Mouse (Mus musculus): ENCODE measurements around the gene Gm20388. TPM values are rescaled to one million over a fixed set of nuclear protein-coding genes. Genes with fewer than 3 reads are reported as not detected.
A peak's percentile ranks its signal among the peaks of the same experiment; 100 is the strongest.
"Not testable (repeated sequence)": the region's sequence is repeated elsewhere in the genome, so short reads cannot be mapped to it uniquely, and the experiment has no call there.

Gm20388 gene
- total RNA-seq, 2 experiments from 2014 or later = 18.6 TPM; not detected in 1

DNA sequence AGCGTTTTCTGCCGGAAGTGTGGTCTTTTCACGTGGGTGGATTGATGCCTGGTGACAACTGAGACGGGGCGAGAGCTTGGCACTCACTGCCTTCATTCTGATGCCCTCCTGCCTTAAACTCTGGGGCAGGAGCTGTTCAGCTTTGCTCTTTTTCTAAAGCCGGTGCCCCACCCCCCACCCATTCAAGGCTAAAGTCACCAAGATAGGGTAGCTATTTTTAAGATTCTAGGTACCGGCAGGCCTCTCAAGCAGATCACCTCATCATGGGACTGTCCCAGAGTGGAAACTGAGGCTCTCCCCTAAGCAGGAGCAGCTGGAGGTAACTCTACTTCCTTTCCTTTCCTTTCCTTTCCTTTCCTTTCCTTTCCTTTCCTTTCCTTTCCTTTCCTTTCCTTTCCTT is 4260.0 kb downstream of the Gm20388 start:
- intact Hi-C loops (cut with DNase I) = no loop called here
- DNase-seq (ENCODE audit: low spot score in 2 of 2) = no peak

DNA sequence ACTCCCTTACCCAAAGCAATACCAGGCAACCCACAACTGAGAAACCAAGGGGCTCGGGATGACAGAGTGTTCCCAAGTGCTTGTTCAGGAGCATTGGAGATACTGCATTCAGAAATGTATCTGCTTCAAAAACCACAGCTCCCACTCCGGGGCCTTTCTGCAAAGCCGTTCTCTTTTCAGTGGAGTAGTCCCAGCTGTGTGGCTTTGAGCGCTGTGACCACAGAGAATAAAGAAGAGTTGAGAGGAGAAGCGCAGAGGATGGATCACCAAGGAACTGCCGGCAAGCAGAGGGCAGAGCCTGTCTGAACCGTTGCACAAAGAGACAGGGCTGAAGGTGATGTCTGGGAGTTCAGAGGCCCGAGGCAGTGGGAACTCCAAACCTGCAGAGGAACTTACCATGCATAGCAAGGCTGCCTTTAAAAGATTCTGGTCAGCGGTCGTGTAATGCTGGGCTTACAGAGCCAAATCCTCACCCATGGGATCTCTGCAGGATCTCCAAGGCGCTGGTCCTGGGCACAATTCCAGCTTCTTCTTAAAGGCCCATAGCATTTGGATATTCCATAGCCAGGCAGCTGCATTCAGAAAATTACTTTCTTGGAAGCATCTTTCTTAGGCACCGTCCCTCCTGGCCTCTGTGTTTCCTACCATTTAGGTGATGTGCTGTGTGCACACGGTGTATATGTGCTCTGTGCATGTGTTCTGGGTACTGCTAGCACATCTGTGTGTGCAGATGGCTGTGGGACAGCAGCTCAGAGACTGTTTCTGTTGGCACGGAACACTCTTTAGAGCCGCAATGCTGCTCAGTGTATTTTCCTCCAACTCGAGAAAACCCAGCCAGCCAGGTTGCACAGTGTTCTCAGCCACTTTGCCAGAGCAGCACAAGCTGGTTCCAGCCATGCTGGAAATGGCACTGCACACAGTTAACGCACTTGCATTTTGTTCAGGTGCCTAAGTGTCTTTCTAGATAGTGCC is 4261.2 kb downstream of the Gm20388 start:
- DNase-seq (ENCODE audit: low spot score in 2 of 2) = peak in 1 of 2 experiments; percentile 54
- intact Hi-C loops (cut with DNase I) = no loop called here

DNA sequence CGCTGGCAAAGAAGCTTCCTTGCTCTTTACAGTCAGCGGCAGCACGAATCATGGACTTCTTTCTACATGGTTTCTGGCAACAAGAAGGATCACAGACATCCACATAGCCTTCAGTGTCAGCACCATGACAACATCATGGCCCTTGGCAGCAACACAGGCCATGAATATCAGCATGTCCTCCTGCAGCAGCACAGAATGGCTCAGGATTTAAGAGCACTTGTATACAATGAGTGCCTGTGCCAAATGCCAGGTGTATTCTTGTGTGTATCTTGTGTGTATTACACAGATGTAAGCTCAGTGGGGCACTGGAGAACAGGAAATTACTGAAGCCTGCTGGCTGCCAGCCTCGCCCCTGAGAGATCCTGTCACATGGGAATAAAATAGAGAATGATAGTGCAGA is 4263.0 kb downstream of the Gm20388 start:
- intact Hi-C loops (cut with DNase I) = no loop called here
- no peak for DNase-seq (ENCODE audit: low spot score in 2 of 2)

DNA sequence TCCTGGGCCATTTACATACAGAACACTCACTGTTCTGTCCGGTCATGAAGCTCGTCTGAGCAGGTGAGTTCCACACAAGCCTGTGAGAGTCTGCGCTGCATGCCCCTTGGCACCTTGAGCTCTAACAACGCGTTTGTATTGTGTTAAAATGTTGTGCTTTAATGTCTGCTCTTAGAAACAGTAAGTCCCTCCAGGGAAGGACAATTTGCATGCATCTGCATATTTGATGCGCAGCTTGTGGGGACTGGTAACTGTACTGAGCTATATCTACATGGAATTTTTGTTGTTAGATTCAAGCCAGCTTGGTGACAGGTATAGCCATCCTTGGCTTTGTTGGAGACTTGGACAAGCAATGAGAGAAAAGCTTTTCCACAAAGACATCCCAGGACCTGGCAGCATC is 4265.5 kb downstream of the Gm20388 start:
- intact Hi-C loops (cut with DNase I) = no loop called here

DNA sequence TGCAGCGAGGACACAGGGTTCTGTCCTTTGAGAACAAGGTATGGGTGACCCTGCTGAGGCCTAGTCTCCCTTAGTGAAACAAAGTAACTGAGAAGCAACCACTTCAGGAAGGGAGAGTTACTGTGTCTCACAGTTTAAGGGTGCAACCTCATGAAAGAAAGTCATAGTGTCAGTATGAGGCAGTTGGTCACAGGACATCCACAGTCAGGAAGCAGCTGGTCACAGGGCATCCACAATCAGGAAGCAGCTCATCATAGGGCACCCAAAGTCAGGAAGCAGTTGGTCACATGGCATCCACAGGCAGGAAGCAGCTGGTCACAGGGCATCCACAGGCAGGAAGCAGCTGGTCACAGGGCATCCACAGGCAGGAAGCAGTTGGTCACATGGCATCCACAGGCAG is 4266.5 kb downstream of the Gm20388 start:
- DNase-seq (ENCODE audit: low spot score in 2 of 2); intact Hi-C loops (cut with DNase I): not testable (repeated sequence)

More for the DNA sequence above, 4265.5 kb downstream of the Gm20388 start:
- DNase-seq (ENCODE audit: low spot score in 2 of 2) = no peak

DNA sequence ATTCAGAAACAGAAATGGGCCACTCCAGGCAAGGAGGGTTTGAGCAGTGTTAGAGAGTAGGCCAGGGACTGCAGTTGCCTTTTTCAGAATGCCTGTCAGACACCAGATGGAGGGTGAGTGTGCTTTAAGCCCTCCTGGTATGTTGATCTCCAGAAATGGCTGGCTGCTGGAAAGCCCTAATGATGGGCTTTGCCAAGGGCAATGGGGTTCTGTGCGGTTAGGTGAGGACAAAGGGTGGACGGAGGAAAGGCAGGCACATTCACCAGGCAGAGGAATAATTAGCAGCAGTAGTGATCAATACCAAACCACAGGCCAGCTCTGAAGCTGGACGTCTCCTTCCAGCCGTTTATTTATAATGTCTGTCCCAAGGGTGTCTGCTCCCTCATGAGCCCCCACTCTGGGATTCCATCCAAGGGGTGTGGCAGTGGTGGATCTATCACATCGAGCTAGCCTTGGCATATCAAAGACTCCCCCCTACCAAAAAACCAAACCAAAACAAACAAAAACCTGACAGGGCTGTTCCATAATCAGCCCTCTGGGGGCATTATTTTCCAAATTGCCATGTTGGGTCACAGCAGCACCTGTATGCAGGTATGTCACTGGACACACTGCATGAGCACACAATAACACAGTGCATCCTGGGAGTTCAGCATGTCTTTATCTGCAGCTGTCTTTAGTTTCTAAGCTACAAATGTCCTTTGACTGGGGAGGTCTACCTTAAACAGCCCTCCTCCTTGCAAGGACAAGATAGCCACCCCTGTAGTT is 4270.2 kb downstream of the Gm20388 start:
- intact Hi-C loops (cut with DNase I) = loop anchor here (5.0 kb wide), 1 partner anchor 99 kb away; no protein-coding TSS in a partner anchor
- no peak for DNase-seq (ENCODE audit: low spot score in 2 of 2)

DNA sequence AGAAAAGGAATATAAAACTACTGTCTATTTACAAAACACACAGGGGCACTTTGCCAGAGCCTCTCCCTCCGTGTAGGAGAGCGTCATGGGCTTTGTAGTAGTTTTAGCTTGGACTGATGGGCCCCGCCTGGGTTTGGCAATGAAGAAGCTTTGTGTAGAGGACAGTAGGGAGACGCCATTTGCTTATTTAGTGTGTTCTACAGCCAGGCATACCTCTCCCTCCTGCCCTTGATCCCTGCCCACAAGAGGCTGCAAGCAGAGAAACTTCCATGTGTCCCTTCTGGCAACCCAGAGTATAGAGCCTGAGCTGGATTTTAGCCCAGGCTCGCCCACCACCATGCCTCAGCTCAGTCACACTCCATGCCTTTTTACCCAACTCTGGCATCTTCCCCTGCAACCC is 4271.1 kb downstream of the Gm20388 start:
- intact Hi-C loops (cut with DNase I) = loop anchor here (5.0 kb wide), 1 partner anchor 99 kb away; no protein-coding TSS in a partner anchor

DNA sequence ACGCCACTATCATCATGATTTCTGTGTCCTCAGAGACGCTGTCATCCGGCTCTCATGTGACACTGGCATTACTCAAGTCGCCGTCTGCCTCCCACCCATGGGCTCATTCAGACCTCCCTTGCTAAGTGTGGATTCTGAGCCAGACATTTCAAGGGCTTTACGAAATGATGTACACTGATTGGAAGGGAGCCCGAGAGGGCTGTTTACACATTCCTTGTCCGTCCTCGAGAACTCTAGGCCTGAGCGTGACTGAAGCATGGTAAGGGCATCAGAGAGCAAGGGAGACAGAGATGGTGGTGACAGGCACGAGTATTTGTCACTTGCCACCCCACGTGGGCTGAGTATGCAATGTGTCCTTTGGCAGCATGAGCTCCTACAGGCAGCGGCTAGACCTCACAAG is 4271.6 kb downstream of the Gm20388 start:
- intact Hi-C loops (cut with DNase I) = loop anchor here (5.0 kb wide), 1 partner anchor 100 kb away; no protein-coding TSS in a partner anchor
- peak in 1 of 2 experiments; percentile 83 for DNase-seq (ENCODE audit: low spot score in 2 of 2)

More for the DNA sequence above, 4271.1 kb downstream of the Gm20388 start:
- no peak for DNase-seq (ENCODE audit: low spot score in 2 of 2)

DNA sequence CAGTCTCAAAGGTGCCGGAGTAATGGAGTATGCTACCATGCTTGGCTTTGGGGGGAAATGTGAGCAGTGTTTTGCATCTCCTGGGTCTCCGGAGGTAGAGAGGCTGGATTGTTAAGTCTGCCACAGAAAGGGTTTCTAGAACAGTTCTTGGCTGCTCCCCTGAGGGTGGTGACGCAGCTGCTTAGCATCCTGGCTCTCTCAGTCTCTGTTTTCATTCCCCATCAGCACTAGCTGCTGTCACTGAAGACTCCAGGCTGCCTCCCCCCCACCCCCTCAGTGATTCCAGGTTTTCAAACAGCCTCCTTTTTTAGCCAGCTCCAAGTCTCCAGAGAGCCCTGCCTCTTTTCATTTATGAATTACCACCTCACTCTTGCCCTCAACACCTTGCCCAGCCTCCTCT is 4273.4 kb downstream of the Gm20388 start:
- intact Hi-C loops (cut with DNase I) = loop anchor here (5.0 kb wide), 1 partner anchor 102 kb away; no protein-coding TSS in a partner anchor
- peak in 1 of 2 experiments; percentile 79 for DNase-seq (ENCODE audit: low spot score in 2 of 2)

DNA sequence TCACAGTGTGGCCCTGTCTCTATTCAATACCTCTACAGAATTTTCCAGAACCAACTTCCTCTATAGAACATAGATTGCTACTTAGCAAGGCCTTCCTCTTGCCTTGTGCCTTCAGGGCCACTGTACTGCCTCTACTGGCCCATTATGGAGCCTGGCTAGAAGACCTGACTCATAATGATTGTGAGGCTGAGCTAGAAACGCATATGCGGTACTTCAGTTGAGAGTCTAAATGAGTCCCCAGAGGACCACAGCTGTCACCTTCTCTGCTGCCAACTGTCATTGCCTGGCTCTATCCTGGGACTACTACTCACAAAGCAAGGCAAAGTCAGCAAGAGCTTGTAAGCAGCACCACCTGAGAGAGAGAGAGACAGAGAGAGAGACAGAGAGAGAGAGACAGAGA is 4273.9 kb downstream of the Gm20388 start:
- intact Hi-C loops (cut with DNase I) = loop anchor here (5.0 kb wide), 1 partner anchor 102 kb away; no protein-coding TSS in a partner anchor

DNA sequence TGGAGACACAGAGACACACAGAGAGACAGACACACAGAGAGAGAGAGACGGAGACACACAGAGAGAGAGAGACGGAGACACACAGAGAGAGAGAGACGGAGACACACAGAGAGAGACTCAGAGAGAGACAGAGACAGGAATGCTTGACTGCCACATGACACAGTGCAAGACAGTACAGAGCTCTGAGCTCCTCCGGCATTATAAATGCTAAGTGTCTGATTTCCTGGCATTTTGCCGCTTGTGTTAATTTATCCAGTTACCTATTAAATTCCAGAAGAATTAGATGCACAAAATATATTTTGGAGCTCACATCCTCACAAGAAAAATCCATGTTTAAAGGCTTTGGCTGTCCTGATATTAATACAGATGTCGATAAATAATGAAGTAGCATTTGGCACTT is 4274.4 kb downstream of the Gm20388 start:
- intact Hi-C loops (cut with DNase I) = no loop called here

More for the DNA sequence above, 4273.9 kb downstream of the Gm20388 start:
- DNase-seq (ENCODE audit: low spot score in 2 of 2) = no peak

DNA sequence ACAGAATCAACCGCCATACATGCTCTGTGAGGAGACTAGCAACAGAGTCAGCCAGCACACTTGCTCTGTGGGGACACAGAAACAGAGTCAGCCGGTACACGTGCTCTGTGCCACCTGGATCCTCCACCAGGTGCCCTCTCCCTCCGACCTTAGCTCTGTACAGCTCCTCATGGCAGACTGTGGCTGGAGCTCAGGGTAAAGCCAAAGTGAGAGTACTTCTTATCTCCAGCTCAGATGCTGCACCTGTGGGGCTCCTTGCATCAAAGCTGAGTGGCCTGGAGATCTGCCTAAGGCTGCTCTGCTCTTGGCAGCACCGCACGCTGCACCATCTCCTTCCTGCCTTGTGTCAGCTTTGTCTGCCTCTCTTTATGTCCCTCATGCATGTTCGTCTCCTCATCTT is 4279.7 kb downstream of the Gm20388 start:
- intact Hi-C loops (cut with DNase I) = no loop called here
- DNase-seq (ENCODE audit: low spot score in 2 of 2) = no peak

More for the DNA sequence above, 4274.4 kb downstream of the Gm20388 start:
- no peak for DNase-seq (ENCODE audit: low spot score in 2 of 2)

DNA sequence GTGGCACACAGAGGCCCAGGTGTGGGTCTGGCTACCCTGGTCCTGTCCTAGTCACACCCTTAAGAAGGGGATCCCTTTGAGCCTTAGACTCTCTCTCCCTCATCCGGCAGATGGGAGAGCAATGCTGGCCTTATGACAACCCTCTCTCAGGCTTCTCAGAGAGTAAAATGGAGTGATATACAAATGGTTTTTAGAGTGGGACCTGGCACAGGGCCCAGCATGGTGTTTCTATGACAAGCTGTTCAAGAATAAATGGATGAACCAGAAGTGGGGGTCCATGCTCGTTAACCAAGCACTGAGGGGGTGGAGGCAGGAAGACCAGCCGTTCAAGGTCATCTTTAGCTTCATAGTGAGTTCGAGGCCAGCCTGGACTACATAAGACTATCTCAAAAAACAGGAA is 4281.6 kb downstream of the Gm20388 start:
- no peak for DNase-seq (ENCODE audit: low spot score in 2 of 2)
- intact Hi-C loops (cut with DNase I) = no loop called here

DNA sequence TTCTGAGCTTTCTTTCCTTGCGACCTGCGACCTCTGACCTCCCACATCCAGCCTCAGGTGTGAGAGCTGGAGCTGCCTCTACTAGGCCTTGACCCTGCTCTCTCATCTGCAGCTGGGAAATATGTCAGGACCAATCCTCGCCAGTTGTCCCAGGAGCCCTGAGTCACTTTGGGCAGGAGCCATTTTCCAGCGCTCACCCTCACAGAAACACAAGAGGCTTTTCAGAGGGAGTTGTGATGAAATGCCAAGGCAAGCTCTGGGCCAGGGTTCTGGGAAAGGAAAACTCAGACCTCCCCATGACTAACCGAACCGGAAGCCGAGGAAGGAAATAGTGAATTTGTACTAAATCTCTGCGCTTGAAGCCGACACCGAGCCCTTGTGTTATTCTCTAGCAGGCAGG is 4282.3 kb downstream of the Gm20388 start:
- intact Hi-C loops (cut with DNase I) = no loop called here
- peak in 1 of 2 experiments; percentile 57 for DNase-seq (ENCODE audit: low spot score in 2 of 2)

DNA sequence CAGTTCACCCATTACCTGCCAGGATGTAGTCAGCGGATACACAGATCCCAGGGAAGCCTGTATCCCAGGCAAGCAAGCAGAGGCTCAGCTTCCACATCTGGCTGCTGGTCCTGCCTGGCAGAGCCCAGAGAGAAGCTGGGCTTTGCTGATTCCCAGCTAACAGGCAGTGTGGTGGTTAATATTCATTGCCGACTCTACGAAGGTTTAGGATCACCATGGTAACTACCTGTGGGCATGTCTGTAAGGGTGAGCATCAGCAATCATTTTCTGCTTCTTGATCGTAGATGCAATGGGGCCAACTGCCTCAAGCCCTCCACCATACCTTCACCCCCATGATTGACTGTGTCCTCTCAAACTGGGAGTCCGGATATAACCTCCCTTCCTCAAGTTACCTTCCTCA is 4283.4 kb downstream of the Gm20388 start:
- intact Hi-C loops (cut with DNase I) = no loop called here
- no peak for DNase-seq (ENCODE audit: low spot score in 2 of 2)

DNA sequence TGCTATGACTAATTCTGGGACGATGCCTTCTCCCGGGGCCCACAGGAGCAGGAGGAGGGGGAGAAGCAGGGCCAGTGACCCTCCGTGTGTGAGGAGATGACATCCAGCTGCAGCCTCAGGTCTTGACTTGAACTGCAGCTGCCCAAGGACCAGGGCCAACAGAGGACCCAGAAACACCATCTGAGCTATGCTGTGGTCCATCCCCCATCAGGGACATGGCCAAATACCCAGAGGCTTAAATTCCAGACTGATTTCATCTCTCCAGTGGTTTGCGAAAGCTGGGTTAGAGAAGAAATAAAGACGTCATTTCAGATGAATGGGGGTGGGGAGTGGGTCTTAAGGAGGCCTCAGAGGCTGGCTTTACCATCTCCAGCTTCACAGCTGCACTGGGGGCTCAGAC is 4285.6 kb downstream of the Gm20388 start:
- intact Hi-C loops (cut with DNase I) = no loop called here

DNA sequence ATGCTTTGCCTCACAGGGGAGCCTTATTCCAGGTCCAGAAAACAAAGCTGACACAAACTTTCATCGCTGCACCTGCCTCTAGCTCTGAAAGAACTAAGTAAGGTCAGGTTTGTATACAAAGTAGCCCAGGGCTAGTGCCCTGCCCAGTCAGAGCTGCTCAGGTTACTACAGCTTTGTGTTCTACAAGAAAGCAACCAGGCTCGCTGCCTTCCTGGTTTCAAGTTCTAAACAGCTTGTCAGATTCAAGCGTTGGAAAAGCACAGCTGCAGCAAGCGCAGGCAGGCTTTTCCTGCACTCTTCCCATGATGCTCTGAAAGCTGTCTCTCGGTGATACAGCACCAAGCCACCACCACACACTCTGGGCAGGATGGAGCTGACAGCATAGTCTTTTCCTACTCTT is 4286.2 kb downstream of the Gm20388 start:
- intact Hi-C loops (cut with DNase I) = no loop called here
- peak in 1 of 2 experiments; percentile 26 for DNase-seq (ENCODE audit: low spot score in 2 of 2)

More for the DNA sequence above, 4285.6 kb downstream of the Gm20388 start:
- no peak for DNase-seq (ENCODE audit: low spot score in 2 of 2)

DNA sequence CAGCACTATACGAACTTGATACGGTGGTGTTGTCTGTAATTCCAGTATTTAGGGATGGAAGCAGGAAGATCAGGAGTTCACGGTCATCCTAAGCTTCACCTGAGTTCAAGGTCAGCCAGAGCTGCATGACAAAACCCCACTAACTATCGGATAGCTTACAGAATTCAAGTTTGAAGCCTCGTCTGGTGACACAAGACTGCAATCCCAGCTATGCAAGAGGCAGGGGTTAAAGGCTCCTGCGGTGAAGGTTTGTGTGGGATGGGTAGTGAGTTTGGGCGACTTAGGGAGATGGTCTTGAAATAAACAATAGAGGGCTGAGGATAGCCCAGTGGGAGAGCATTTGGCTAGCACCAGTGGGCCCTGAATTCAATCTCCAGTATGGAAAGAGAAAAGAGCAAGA is 4287.6 kb downstream of the Gm20388 start:
- intact Hi-C loops (cut with DNase I) = no loop called here
- DNase-seq (ENCODE audit: low spot score in 2 of 2) = no peak

DNA sequence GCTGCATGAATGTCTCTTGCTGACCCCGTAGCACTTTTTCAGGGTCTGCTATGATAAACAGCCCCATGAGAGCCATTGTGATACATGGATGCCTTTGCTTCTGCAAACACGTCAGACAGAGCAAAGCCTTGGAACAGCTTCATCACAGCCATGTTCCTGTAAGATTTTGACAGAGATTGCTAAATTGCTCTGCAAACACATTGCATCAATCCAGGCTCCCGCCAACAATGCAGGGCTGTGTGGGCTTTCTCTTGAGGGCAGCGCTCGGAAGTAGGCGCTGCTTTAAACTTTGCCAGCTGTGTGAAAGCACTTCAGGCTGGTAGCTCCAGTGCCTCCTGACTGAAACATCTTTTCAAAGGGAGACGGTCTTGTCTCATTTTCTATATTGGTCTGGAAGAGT is 4289.8 kb downstream of the Gm20388 start:
- DNase-seq (ENCODE audit: low spot score in 2 of 2) = peak in 1 of 2 experiments; percentile 26
- intact Hi-C loops (cut with DNase I) = no loop called here

DNA sequence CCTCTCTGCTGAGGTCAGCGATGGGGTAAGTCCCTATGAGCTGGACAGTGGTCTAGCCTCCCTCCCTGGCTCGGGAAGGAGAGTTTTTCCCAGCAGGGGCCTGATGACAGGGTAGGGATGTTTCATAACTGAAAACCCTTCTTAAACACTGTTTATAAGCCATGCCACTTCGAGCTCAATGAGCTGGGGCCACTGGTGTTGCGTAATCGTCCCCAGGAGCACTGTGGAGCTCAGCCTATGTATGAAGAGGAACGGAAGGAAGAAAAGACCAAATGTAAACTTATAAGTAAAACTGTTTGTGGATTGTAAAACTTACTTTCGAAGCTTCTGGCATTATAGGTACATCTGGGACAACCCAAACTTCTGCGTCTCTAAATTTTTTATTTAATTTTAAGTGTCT is 4291.1 kb downstream of the Gm20388 start:
- intact Hi-C loops (cut with DNase I) = no loop called here
- no peak for DNase-seq (ENCODE audit: low spot score in 2 of 2)
